Mouse (Mus musculus): ENCODE data around the gene Atxn1.

The Atxn1 gene

DNA sequence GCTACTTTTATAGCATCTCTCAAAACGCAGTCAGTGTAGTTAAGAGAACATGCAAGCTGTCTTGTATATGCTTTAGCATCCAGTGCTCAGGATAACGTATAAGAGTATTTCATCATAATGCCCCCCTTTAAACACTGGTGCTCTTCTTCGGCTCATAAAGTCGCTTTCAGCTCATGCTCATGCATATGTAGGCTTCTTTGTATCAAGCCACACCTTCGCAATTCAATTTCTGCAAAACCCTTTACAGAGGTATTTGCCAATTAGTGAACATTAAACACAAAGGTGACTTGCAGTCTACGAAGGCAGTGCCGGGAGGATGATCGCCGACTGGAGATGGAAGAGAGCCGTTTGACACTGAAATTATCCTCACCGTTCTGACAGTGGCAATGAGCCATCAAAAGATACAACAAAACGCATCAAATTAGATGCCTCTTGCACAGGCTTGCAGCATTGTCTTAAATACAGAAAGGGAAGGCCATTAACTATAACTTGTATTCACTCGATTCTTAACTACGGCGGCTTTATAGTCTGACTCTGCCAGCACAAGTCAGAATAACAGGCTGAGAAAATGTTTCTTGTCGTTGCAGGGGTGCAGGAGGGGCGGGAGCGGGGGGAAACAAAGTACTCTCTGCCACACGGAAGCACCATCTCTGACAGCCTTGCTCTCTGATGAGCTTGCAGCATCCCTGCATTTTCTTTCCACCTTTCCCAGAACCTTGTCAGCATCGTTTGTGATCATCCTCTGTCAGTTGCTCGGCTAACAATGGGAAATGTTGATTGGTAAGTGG, 191.2 kb downstream of the Atxn1 start:
- peak; percentile 15 for DNase-seq (ENCODE audit: low spot score)

- no peak for DNase-seq (ENCODE audit: low spot score)
These were observed 195.1 kb downstream of the Atxn1 start for GRCm38 (mm10) chr13:45769757-45770156.

DNA sequence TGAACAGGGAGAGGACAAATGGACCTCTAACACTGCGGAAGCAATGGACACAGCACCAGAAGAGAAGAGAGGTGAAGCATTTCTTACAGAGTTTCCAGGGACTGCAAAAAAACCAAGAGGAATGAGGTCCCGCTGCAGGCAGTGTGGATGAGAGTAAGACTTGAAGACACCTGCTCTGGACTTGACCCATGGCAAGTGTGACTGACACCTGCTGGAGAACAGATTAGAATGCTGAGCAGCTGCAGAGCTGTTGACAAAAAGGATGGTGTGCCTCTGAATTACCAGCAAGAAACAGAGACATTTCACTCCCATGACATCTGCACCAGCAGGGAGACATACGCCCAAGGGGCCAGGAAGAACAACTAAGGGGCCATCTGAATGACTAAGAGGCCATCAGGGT, 196.6 kb downstream of the Atxn1 start:
- no peak for DNase-seq (ENCODE audit: low spot score)

GRCm38 (mm10) chr13:45764354-45764753, 200.5 kb downstream of the Atxn1 start:
- no peak for DNase-seq (ENCODE audit: low spot score)

- no peak for DNase-seq (ENCODE audit: low spot score)
These were observed 202.5 kb downstream of the Atxn1 start for GRCm38 (mm10) chr13:45762278-45762677.

DNA sequence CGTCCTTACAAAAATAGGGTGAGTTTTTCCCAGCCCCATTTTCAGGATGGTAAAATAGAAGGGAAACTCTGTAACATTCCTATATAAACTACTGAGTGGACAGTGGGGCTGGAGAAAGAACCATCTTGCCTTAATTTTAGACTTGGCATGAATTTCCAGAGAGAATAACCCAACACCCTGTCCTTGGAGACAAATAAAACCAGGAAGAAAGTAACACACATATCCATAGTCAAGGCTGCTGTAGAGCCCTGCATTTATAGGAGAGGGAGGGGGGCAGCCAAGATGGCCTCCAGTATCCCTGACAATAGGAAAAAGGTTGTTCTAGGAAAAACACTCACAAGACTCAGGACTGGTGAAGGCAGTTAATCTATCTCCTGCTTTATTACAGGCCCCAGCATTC, 210.3 kb downstream of the Atxn1 start:
- no peak for DNase-seq (ENCODE audit: low spot score)

- no peak for DNase-seq (ENCODE audit: low spot score)
These were observed 212.3 kb downstream of the Atxn1 start for GRCm38 (mm10) chr13:45752498-45752897.

DNA sequence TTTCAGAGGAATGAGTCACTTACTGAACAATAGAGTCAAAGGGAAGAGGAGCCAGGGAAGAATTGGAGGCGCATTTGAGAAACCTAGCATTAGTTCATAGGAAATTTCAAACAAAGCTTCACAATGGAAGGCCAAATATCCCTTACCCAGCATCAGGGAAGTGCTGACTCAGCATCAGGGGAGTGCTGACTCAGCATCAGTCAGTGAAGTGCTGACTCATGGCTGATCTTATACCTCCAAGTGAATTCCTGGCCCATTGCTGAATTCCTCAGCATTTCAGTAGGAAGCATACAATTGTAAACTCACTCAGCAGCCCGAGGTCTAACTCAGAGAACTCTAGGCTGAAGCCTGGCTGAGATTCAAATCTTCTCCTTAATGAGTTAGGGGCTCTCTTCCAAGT, 213.6 kb downstream of the Atxn1 start:
- no peak for DNase-seq (ENCODE audit: low spot score)

- no peak for DNase-seq (ENCODE audit: low spot score)
These were observed 214.2 kb downstream of the Atxn1 start for GRCm38 (mm10) chr13:45750627-45751026.

GRCm38 (mm10) chr13:45749937-45750336, 214.9 kb downstream of the Atxn1 start:
- no peak for DNase-seq (ENCODE audit: low spot score)

DNA sequence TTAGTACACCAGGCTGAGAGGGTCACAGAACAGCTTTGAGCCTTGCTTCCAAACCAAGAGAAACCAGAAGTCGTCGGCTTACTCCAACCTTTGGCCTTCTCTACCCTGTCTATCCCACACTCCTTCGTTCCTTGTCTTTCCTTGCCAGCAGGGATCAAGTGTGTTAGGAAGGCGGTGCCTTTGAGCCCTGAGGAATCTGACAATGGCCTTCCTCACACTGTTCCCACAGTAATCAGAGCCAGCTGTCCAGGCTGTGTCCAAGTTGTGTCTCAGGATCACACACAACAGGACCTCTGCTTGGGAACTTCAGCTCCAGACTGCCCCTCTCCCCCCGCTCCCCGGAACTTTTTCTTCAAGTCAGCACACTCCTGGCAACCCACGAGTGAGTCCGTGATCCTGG, 215.6 kb downstream of the Atxn1 start:
- DNase-seq (ENCODE audit: low spot score), result no peak

- DNase-seq (ENCODE audit: low spot score), result no peak
These were observed 216.1 kb downstream of the Atxn1 start for GRCm38 (mm10) chr13:45748691-45749090.

- DNase-seq (ENCODE audit: low spot score), result peak; percentile 57
These were observed 218.7 kb downstream of the Atxn1 start for GRCm38 (mm10) chr13:45745851-45746773.

GRCm38 (mm10) chr13:45744803-45745432, 219.9 kb downstream of the Atxn1 start:
- no peak for DNase-seq (ENCODE audit: low spot score)

- DNase-seq (ENCODE audit: low spot score), result peak; percentile 12
These were observed 221.0 kb downstream of the Atxn1 start for GRCm38 (mm10) chr13:45743848-45744247.

DNA sequence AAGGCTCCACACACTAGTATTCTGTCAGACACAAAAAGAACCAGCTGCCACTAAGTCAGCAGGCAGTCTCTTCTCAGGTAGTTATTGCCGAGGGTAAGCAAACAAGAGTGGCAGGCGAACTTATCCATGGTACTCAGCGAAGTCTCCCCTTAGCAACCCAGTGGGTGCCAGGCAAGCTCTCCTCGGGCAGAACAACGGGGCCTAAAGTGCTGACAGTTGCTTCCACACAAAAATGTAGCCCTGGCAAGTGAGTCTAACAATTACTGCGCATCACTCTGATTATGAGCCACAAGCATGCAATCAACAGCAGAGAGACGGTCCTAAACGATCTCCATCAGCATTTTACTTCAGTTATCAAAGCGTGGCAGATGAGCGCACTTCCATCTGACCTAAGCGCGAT, 224.4 kb downstream of the Atxn1 start:
- no peak for DNase-seq (ENCODE audit: low spot score)

DNA sequence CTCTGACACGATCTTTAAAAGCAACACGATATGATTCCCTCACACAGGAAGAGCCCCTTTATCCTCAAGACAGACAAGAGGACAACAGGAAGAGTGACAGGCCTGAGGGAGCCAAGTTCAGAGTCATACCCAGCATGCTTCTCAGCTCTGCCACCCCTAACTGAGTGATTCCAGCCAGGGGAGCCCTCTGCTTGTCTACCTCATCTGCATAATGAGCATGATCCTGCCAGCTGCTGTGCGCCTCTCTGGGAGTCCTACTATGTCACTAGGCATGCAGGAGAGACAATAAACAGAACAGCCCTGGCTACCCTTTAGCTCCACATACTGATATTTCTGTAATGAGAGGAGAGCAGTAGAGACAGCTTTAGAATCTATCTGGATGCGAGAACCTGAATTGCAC, 228.6 kb downstream of the Atxn1 start:
- no peak for DNase-seq (ENCODE audit: low spot score)

GRCm38 (mm10) chr13:45735802-45736201, 229.0 kb downstream of the Atxn1 start:
- no peak for DNase-seq (ENCODE audit: low spot score)

- DNase-seq (ENCODE audit: low spot score), result no peak
These were observed 230.3 kb downstream of the Atxn1 start for GRCm38 (mm10) chr13:45734531-45734930.

DNA sequence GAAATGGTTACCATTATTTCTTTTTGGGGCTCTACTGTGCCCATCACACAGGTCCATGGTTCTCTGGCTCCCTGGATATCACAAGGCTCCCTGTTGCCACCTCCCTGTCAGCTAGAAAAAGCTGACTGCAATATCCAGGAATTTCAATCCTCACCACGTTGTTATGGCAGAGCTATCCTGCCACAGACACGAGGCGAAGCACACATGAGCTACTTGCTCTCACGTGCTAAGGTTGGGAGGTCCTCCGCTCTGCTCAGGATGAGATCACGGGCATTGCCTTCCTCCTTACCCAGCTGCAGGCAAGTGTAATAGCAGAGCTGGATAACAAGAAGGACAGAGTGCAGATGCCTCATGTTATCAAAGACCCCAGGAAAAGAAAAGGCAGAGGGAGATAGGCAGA, 232.2 kb downstream of the Atxn1 start:
- no peak for DNase-seq (ENCODE audit: low spot score)

GRCm38 (mm10) chr13:45726917-45727316, 237.9 kb downstream of the Atxn1 start:
- DNase-seq (ENCODE audit: low spot score), result no peak

GRCm38 (mm10) chr13:45726181-45726580, 238.6 kb downstream of the Atxn1 start:
- no peak for DNase-seq (ENCODE audit: low spot score)
